Mouse (Mus musculus): ENCODE data around the gene Rbms2.

DNA sequence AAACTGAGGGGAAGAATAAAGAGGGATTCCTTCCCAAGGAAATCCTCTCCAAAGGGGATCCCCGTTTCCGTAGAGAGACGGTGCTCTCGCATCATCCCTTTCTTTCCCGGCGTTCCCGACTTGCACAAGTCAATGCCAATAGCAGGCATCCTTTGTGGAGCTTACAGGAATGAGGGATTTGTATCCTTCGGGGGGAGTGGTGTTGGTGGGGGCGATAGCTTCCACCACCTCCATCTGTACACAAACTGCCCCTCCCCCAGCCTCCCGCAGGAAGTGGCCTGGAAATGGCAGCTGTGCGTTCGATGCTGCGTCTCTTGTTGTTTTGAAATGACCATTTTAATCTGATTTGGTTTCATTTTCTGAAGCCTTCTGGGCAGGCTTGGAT lies 82.5 kb downstream of the Rbms2 start:
- TF ChIP-seq TCF12 (IDR thresholded peaks at IDR 0.05; ENCODE audit: insufficient read depth, poor library complexity, severe bottlenecking) (no peak), POLR2AphosphoS2 (IDR thresholded peaks at IDR 0.05; ENCODE audit: insufficient read length, low read depth) (no peak), CEBPB (IDR thresholded peaks at IDR 0.05; ENCODE audit: insufficient read depth, poor library complexity, severe bottlenecking) (no peak), POLR2A (IDR thresholded peaks at IDR 0.05; ENCODE audit: insufficient read length, low read depth) (no peak), MAX (IDR thresholded peaks at IDR 0.05; ENCODE audit: low read depth) (no peak)
